Mouse (Mus musculus) cerebellum, postnatal 4 days (tissue): ENCODE data around the gene Gm428.
A peak's percentile ranks its signal among the peaks of the same experiment; 100 is the strongest.
"Not testable (repeated sequence)": the region's sequence is repeated elsewhere in the genome, so short reads cannot be mapped to it uniquely, and the experiment has no call there.

ENCODE experiments used
- DNase-seq, 2 experiments: peaks; one replicate each; pipeline ENCODE4 v3.0.0; 2022; ENCODE audit warnings: low spot score in 2 of 2, mixed read lengths in 1 of 2

Gm428 gene

DNA sequence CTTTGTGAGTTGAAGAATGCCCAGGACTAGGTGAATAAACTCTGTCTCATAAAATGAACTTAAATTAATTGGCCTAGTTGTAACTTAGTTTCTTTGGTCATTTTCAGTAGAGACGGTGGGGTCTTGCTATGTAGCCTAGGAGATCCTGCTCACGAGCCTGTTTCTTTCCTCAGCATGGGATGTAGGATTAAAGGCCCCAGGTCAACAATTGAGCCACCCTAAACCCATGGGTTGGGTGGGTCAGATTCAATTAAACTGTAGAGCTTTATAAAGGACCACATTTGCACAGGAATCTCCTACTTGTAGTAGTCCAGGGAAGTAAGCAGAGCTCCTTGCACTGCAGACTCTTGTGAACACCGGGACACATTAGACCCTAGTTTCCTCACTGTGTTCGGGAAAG lies at the start of gene Gm428:
Gene Gm428, plus strand, starts transcription at position 301 of the 400 bp plus-strand sequence.
- not testable (repeated sequence) for DNase-seq

DNA sequence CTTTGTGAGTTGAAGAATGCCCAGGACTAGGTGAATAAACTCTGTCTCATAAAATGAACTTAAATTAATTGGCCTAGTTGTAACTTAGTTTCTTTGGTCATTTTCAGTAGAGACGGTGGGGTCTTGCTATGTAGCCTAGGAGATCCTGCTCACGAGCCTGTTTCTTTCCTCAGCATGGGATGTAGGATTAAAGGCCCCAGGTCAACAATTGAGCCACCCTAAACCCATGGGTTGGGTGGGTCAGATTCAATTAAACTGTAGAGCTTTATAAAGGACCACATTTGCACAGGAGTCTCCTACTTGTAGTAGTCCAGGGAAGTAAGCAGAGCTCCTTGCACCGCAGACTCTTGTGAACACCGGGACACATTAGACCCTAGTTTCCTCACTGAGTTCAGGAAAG lies 45.5 kb upstream of the Gm428 start, which contains the start of gene Gm11236:
Gene Gm11236, plus strand, starts transcription at position 301 of the 400 bp plus-strand sequence.
- not testable (repeated sequence) for DNase-seq

- DNase-seq: peak in 1 of 2 experiments; percentile 18
Measured at GRCm38 (mm10) chr4:73661864-73662263, 21.5 kb upstream of the Gm428 start.

DNA sequence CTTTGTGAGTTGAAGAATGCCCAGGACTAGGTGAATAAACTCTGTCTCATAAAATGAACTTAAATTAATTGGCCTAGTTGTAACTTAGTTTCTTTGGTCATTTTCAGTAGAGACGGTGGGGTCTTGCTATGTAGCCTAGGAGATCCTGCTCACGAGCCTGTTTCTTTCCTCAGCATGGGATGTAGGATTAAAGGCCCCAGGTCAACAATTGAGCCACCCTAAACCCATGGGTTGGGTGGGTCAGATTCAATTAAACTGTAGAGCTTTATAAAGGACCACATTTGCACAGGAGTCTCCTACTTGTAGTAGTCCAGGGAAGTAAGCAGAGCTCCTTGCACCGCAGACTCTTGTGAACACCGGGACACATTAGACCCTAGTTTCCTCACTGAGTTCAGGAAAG lies 15.3 kb upstream of the Gm428 start, which contains the start of gene Gm11239:
Gene Gm11239, plus strand, starts transcription at position 301 of the 400 bp plus-strand sequence.
- DNase-seq: not testable (repeated sequence)

GRCm38 (mm10) chr4:73718761-73719160 lies 35.4 kb downstream of the Gm428 start:
- no peak for DNase-seq

DNA sequence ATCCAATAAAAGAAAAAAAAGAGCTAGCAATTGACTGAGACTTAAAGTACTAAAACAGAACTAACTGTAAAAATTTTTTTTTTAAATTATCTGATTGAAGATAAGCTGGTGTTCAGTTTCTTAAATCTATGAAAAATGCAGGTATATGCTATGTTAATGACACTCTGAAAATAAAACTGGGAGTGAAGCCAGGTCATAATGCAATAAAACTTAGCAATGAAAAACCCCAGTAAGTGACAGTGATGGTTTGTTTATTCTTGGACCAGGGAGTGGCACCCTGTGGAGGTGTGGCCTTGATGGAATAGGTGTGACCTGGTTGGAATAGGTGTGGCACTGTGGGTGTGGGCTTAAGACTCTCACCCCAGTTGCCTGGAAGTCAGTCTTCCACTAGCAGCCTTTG lies 36.5 kb downstream of the Gm428 start:
- no peak for DNase-seq
